ENCODE assay signal across 7 mouse cellular contexts in genomic region chr13:66807661-66808060, GRCm38 (mm10).
DNase-seq lines count a peak whose midpoint lies in the region; ATAC-seq and TF ChIP-seq lines count a peak whose summit lies in the region.
"Not testable (repeated sequence)": the region's sequence is repeated elsewhere in the genome, so short reads cannot be mapped to it uniquely, and the experiment has no call there.

No protein-coding gene starts in this region.

- not testable (repeated sequence) for H3K27ac ChIP-seq in forebrain, embryonic 10.5 days; heart, embryonic 15.5 days; intestine, embryonic 14.5 days (ENCODE audit: low read depth); liver, adult 2 months (replicated peaks; ENCODE audit: insufficient read depth, low read depth, low read length); midbrain, embryonic 12.5 days (replicated peaks); testis, adult 2 months (ENCODE audit: control insufficient read depth, insufficient read depth, low read depth, low read length)

- not testable (repeated sequence) for H3K79me2 ChIP-seq in liver, adult 2 months (ENCODE audit: control insufficient read depth, insufficient read depth, low read length)

- not testable (repeated sequence) for H3K9ac ChIP-seq in heart, embryonic 15.5 days; intestine, embryonic 14.5 days (ENCODE audit: low read length); liver, adult 2 months (ENCODE audit: low read depth, low read length); midbrain, embryonic 12.5 days (replicated peaks)

- DNase-seq in WW6 (ENCODE audit: low read depth, low spot score): peak; percentile 36
- DNase-seq in forebrain, embryonic 10.5 days (ENCODE audit: extremely low spot score, low spot score); intestine, embryonic 14.5 days (ENCODE audit: low spot score); liver, adult 2 months (ENCODE audit: extremely low read depth, low read depth, low spot score): not testable (repeated sequence)

- ATAC-seq in heart, embryonic 15.5 days (replicated peaks; ENCODE audit: insufficient number of reproducible peaks, insufficient read depth, low FRiP score, low read depth); midbrain, embryonic 12.5 days (ENCODE audit: low FRiP score, low read depth): not testable (repeated sequence)
- ATAC-seq in intestine, embryonic 14.5 days (replicated peaks; ENCODE audit: low FRiP score, low TSS enrichment, low read depth): 0 out of 2 replicates have a peak, but pooled peaks have one; percentile 50

- 8% methylated on average over 26 of the region's 30 CpGs for WGBS in forebrain, embryonic 10.5 days
- WGBS in heart, embryonic 15.5 days: 7% methylated on average over 25 of the region's 30 CpGs
- 5% methylated on average over 22 of the region's 30 CpGs for WGBS in intestine, embryonic 14.5 days
- WGBS in liver, adult 2 months: 5% methylated on average over 30 of the region's 30 CpGs
- 11% methylated on average over 23 of the region's 30 CpGs for WGBS in midbrain, embryonic 12.5 days

- H3K4me2 ChIP-seq in heart, embryonic 15.5 days: peak overlapping the region; percentile 37
- H3K4me2 ChIP-seq in intestine, embryonic 14.5 days (ENCODE audit: low read length): peak overlapping the region; percentile 20; the same call in 1 of the 2 replicates
- H3K4me2 ChIP-seq in midbrain, embryonic 12.5 days (replicated peaks): 0 out of 2 replicates have a peak overlapping the region, but pooled peaks have one; percentile 3

- H3K4me1 ChIP-seq in forebrain, embryonic 10.5 days; heart, embryonic 15.5 days (replicated peaks); intestine, embryonic 14.5 days (replicated peaks; ENCODE audit: control insufficient read depth, insufficient read depth, low read length); liver, adult 2 months (ENCODE audit: control insufficient read depth, insufficient read depth, low read length); midbrain, embryonic 12.5 days; testis, adult 2 months (ENCODE audit: control insufficient read depth, insufficient read depth, low read length): not testable (repeated sequence)

- TF ChIP-seq CTCF in liver, adult 2 months (IDR thresholded peaks at IDR 0.05; ENCODE audit: low read depth, low read length); testis, adult 2 months (IDR thresholded peaks at IDR 0.05; ENCODE audit: control insufficient read depth, insufficient read depth, insufficient replicate concordance, low read depth, low read length): not testable (repeated sequence)

- H3K36me3 ChIP-seq in forebrain, embryonic 10.5 days (replicated peaks); heart, embryonic 15.5 days; intestine, embryonic 14.5 days (ENCODE audit: control insufficient read depth, insufficient read depth, low read length); liver, adult 2 months (ENCODE audit: control insufficient read depth, insufficient read depth, low read length); midbrain, embryonic 12.5 days; testis, adult 2 months (ENCODE audit: control insufficient read depth, insufficient read depth, low read length): not testable (repeated sequence)

- TF ChIP-seq POLR2A in liver, adult 2 months (IDR thresholded peaks at IDR 0.05; ENCODE audit: extremely low read depth, insufficient read depth, low read length); testis, adult 2 months (IDR thresholded peaks at IDR 0.05; ENCODE audit: control insufficient read depth, low read depth, low read length): not testable (repeated sequence)

- peak overlapping the region; percentile 16 for H3K4me3 ChIP-seq in forebrain, embryonic 10.5 days
- 0 out of 2 replicates have a peak overlapping the region, but pooled peaks have one; percentile 10 for H3K4me3 ChIP-seq in heart, embryonic 15.5 days
- not testable (repeated sequence) for H3K4me3 ChIP-seq in intestine, embryonic 14.5 days (ENCODE audit: low read depth, low read length); midbrain, embryonic 12.5 days
- peak overlapping the region; percentile 18; the same call in 1 of the 2 replicates for H3K4me3 ChIP-seq in liver, adult 2 months (ENCODE audit: insufficient read depth, low read depth, low read length)
- peak overlapping the region; percentile 75 for H3K4me3 ChIP-seq in testis, adult 2 months (ENCODE audit: control insufficient read depth, low read depth, low read length)

- not testable (repeated sequence) for H3K27me3 ChIP-seq in forebrain, embryonic 10.5 days (ENCODE audit: poor library complexity, severe bottlenecking); heart, embryonic 15.5 days; intestine, embryonic 14.5 days (replicated peaks; ENCODE audit: control insufficient read depth, insufficient read depth, low read length); liver, adult 2 months (ENCODE audit: control insufficient read depth, insufficient read depth, low read length); midbrain, embryonic 12.5 days; testis, adult 2 months (ENCODE audit: control insufficient read depth, insufficient read depth, low read length)

- H3K9me3 ChIP-seq in forebrain, embryonic 10.5 days: peaks cover 14% of the 10 kb centered on the region
- not testable (repeated sequence) for H3K9me3 ChIP-seq in heart, embryonic 15.5 days (replicated peaks); intestine, embryonic 14.5 days (ENCODE audit: control insufficient read depth, low read length); midbrain, embryonic 12.5 days
